Mouse (Mus musculus): ENCODE results near the gene Gm17542.
"Not testable (repeated sequence)": the region's sequence is repeated elsewhere in the genome, so short reads cannot be mapped to it uniquely, and the experiment has no call there.

Gene Gm17542

DNA sequence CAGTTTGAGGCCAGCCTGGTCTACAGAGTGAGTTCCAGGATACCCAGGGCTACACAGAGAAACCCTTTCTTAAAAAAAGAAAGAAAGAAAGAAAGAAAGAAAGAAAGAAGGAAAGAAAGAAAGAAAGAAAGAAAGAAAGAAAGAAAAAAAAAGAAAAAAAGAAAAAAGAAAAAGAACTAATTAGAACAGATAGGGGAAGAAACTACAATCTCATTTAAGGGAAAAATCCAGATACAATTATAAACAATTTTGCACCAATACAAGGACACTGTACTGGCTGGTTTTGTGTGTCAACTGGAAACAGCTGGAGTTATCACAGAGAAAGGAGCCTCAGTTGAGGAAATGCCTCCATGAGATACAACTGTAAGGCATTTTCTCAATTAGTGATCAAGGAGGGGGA lies at the start of gene Gm17542:
Gene Gm17542 (minus strand): TSS at position 101 of the 400 bp plus-strand sequence.
- not testable (repeated sequence) for DNase-seq (ENCODE audit: low spot score in 2 of 2)

DNA sequence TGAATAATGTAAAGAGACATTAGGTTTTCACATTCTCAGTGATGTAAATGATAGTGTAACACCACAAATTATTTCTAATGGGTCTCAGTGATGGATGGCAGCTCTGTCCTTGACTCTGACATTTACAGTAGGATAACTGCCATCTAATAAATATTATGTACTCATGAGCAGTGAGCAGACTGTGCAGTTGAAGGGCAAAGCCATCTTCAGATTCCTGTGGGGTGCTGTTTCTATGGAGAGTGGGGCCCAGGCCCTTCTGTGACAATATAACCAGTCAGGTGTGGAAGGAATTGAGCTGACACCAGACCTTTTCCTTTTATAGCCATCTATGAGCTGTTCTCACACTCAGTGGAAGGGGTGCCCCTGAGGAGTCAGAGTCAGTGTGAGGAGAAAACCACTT lies 21.8 kb upstream of the Gm17542 start:
- no peak for DNase-seq (ENCODE audit: low spot score in 2 of 2)

- no peak for DNase-seq (ENCODE audit: low spot score in 2 of 2)
Observed at GRCm38 (mm10) chr10:58738152-58738551, 20.1 kb upstream of the Gm17542 start.

GRCm38 (mm10) chr10:58714789-58715148 lies 3.2 kb downstream of the Gm17542 start:
- DNase-seq (ENCODE audit: low spot score in 2 of 2): no peak

- DNase-seq (ENCODE audit: low spot score in 2 of 2): no peak
Observed at GRCm38 (mm10) chr10:58713855-58714788, 3.9 kb downstream of the Gm17542 start.

GRCm38 (mm10) chr10:58713225-58713624 lies 4.8 kb downstream of the Gm17542 start:
- no peak for DNase-seq (ENCODE audit: low spot score in 2 of 2)

- DNase-seq (ENCODE audit: low spot score in 2 of 2): no peak
Observed at GRCm38 (mm10) chr10:58709021-58709420, 9.0 kb downstream of the Gm17542 start.

GRCm38 (mm10) chr10:58700578-58700977 lies 17.4 kb downstream of the Gm17542 start:
- no peak for DNase-seq (ENCODE audit: low spot score in 2 of 2)

GRCm38 (mm10) chr10:58700160-58700559 lies 17.9 kb downstream of the Gm17542 start:
- no peak for DNase-seq (ENCODE audit: low spot score in 2 of 2)

- DNase-seq (ENCODE audit: low spot score in 2 of 2): no peak
Observed at GRCm38 (mm10) chr10:58698955-58699354, 19.1 kb downstream of the Gm17542 start.

DNA sequence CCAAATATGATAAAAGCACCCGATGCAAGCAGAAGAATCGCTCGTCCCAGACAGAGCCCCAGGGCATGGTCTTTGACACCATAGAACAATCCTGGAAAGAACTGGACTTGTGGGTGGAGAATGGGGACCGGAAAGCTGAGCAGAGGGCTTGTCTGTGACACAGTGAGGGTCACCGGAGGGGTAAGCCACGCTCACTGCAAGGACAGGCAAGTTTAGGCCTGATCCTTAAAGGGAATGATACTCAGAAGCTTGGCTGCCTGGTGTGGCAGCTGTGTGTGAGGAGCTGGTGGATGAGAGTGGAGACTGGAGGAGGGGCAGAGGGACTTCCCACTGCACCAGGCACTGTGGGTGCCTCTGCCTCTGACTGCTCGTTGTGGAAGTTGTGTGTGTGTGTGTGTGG lies 27.0 kb downstream of the Gm17542 start:
- no peak for DNase-seq (ENCODE audit: low spot score in 2 of 2)

DNA sequence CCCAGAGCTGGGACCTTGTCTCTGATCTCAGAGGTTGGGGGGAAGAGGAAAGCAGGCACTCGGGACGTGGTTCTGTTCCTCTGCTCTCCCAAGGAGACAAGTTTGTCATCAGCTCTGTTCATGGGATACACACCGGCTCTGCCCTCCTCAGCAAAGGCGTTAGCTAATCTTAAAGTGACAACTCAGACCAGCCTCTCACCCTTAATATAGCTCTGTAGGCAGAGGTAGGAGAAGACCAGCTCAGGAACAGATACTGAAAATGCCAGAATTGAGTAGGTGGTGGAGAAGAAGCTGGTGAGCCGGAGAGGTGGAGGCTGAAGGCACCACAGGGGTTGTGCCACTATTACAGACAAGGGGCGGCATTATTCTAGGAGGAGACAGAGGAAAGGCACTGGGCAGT lies 38.7 kb downstream of the Gm17542 start:
- DNase-seq (ENCODE audit: low spot score in 2 of 2): no peak

DNA sequence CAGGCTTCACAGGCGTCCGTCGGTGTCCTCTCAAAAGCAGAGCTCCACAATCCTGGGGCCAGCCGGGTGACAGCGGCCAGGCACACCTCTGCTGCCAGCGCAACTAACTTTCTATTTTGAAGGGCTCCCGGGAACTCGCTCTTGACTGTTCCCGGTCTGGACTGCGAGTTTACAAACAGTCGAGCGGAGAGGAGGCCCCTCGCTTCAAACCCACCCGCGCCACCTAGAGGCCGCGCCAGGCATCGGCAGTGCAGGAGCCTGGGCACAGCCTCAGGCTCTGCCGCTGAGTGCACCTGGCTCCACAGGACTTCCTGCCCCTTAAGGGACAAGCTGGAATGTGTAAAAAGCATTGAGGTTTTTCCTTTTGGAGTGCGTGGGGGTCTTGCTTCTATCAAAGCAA lies 42.5 kb downstream of the Gm17542 start, which contains the start of gene Edar:
Gene Edar (minus strand): TSS at position 122 of the 400 bp plus-strand sequence.
- peak; percentile 23 to 54 for DNase-seq (ENCODE audit: low spot score in 2 of 2)

DNA sequence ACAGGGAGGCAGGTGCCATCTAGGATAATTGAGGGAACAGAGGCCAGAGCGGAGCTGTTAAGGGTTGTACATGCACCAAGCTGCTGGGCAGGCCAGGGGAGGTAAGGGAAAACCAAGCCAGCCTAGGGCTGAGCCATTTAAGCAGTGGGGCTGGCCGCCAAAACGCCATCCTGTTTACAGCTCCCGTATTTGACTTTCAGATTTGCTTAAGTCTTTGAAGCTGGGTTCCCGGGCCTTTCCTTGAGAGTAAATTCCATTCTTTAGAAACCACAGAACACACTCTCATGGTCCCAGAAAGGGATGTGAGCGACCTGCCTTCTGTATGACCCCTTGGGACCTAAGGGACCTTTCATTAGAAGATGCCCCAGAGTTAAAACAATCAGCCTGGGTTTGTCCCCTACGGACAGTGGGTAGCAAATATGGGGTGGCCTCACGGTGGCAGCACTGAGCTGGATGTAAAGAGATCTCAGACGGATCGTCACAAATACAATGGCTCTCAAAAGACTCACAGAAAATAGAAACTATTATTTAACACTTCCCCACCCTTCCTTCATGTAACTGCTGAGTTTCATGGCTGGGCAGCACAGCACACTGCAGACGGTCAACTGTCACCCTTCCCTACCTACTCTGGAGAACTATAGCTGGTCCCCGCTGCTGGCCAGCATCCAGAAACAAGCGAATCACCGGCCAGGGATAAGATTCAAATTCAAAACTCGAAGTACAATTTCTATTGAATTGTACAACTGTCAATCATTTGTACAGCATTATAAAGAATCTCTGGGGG lies 44.5 kb downstream of the Gm17542 start:
- peak; percentile 31 to 41 for DNase-seq (ENCODE audit: low spot score in 2 of 2)

DNA sequence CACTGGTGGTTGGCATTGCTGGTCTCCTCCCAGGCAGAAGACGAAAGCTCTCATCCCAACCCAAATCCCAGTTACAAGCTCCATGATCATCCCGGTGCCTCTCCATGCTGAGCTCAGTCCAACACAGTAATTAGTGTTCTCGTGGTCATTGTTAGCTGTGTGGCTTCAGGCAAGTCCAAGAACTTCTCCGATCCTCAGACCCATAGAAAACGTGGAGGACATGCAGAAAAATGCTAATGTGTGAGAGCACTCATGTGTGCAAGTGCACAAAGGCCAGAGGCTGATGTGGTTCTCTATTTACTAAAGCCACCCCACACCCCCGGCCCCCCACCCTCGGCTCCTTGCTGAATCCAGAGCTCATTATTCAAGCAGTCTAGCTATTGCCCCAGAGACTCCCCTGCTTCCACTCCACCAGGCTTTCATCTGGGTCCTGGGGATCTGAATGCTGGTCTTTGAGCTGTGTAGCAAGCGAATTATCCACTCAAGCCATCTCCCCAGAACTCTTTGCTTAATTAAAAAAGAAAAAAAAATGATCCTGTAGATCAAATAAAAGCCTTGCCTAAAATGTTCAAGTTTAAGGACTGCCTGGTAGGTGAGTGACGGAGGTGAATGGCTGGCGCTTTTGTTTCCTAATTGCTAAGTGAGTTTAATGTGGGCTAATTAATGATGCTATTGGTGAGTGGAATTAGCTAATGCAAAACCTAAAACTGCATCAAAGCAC lies 45.3 kb downstream of the Gm17542 start:
- DNase-seq (ENCODE audit: low spot score in 2 of 2): no peak

DNA sequence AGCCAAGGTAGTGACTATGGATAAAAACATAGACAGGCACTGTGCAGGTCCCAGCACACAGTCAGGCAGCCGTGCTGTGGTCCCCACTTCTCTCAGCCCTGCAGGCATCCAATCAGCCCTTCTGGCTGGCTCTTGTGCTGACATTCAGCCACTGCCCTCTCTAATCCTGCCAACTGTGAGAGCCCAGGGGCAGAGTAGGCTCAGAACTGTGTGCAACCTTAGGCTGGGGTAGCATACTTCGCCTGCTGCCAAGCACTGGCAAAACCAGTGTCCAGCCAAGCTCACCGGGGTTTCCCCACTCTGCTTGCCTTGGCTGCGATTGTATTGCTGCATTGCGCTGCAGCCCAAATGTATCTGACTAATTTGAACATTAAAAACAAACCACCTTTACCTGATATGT lies 54.1 kb downstream of the Gm17542 start:
- DNase-seq (ENCODE audit: low spot score in 2 of 2): no peak
